Mouse (Mus musculus): ENCODE measurements around the gene Eci1.
A peak's percentile ranks its signal among the peaks of the same experiment; 100 is the strongest.
"Not testable (repeated sequence)": the region's sequence is repeated elsewhere in the genome, so short reads cannot be mapped to it uniquely, and the experiment has no call there.

Gene Eci1

GRCm38 (mm10) chr17:24426471-24427169 lies at the start of gene Eci1:
TSS of gene Eci1 (plus strand) at chr17:24426641.
- DNase-seq (ENCODE audit: low spot score), result peak; percentile 96

GRCm38 (mm10) chr17:24378496-24378895 lies 47.9 kb upstream of the Eci1 start:
- no peak for DNase-seq (ENCODE audit: low spot score)

- DNase-seq (ENCODE audit: low spot score), result no peak
Measured at GRCm38 (mm10) chr17:24383789-24384188, 42.7 kb upstream of the Eci1 start.

DNA sequence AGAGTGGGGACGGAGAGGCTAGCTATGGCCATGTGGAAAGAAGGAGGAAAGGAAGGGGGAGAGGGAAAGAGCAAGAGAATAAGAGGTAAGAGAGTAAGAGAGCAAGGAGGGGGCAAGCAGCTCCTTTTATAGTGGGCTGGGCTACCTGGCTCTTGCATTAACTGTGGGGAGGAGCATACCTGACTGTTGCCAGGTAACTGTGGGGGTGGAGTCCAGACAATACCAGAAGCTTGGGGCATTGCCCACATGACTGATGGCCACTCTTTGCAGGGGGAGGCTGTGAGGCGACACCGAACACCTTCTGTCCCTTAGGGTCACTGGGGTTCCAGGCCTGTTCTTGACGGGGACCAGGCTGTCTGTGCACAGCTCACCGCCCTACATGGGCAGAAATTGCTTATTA lies 37.7 kb upstream of the Eci1 start:
- DNase-seq (ENCODE audit: low spot score), result no peak

DNA sequence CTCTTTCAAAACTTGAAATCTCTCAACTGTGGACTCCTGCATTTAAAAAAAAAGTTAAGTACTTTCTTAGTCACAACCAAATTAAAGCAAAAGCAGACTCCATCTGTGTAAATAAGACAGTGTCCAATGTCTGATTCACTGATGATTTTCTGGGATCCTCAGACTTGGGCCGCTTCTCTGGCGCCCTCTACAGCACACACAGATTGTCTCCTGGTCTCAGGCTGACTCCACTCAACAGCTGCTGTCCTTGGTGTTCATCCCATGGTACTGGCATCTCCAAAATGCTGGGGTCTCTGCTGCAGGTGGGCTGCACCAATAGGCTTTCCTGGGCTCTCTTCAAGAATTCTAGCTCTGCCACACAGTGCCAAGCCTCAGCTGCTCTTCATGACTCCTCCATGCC lies 36.6 kb upstream of the Eci1 start:
- peak; percentile 77 for DNase-seq (ENCODE audit: low spot score)

GRCm38 (mm10) chr17:24391149-24391548 lies 35.3 kb upstream of the Eci1 start:
- peak; percentile 58 for DNase-seq (ENCODE audit: low spot score)

GRCm38 (mm10) chr17:24393527-24393926 lies 32.9 kb upstream of the Eci1 start:
- no peak for DNase-seq (ENCODE audit: low spot score)

- DNase-seq (ENCODE audit: low spot score), result no peak
Measured at GRCm38 (mm10) chr17:24394456-24394855, 32.0 kb upstream of the Eci1 start.

- DNase-seq (ENCODE audit: low spot score), result peak; percentile 72
Measured at GRCm38 (mm10) chr17:24402371-24402770, 24.1 kb upstream of the Eci1 start.

- DNase-seq (ENCODE audit: low spot score), result no peak
Measured at GRCm38 (mm10) chr17:24407116-24407803, 19.2 kb upstream of the Eci1 start.

DNA sequence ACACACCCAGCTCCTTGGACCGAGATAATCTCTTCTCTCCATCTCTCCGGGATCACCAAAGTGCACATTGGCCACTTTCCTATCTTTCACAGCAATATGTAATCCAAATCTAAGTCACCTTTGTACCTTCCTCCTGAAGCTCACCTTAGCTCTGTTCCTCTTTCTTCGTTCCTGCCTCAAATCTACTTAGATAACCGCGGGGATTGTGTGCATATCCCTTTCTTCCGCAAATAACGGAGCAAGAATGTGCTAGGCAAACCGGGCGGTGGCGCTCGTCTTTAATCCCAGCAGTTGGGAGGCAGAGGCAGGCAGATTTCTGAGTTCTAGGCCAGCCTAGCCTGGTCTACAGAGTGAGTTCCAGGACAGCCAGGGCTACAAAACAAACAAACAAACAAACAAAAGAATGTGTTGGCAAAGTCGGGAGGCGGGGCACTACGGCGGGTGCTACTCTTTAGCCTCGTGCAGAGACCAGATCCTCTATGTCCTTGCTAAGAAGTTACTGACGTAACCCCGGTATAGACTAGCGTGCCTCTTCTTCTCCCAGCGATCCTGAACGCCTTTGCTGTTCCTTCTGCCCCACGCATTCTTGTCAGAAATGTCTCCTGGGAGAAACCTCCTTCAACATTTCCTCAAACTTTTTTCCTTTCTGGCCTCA lies 12.8 kb upstream of the Eci1 start:
- DNase-seq (ENCODE audit: low spot score), result no peak

DNA sequence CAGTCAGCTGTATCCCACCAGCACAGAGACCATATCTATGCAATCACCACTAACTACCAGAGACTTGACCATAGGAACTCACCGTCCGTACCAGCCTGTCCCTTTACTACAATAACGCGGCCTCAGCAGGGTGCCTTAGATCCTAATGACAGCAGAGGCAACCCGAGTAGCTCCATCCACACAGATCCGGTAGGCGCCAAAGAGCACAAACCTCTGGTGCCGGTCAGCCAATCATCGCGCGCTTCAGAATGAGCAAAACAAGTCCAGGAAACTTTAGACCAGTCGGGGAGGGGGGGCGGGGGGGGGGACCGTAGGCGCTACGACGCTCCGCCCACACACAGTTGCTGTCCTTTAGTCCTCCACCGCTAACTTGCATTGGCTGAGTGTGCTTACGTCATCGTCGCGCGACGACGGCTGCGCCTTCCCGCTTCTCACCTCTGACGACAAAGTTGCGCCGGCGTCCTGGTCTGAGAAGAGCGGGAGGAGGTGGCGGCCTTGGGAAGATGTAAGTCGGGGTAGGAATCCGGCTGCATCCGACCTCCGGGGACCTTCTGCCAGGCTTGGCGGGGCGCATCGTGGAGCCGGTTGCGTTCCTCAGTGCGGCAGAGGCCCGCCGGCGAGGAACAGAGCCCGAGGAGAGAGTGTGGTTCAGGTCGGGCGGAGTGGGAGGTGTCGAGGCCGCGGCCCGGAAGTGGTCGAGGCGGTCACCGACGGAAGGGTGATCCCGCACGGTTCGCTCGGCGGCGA lies 12.0 kb upstream of the Eci1 start, which contains the start of gene Rnps1:
TSS of gene Rnps1 (plus strand) at position 336 of the 747 bp plus-strand sequence.
- DNase-seq (ENCODE audit: low spot score), result peak; percentile 96

GRCm38 (mm10) chr17:24415011-24415410 lies 11.4 kb upstream of the Eci1 start:
- DNase-seq (ENCODE audit: low spot score), result no peak

- DNase-seq (ENCODE audit: low spot score), result no peak
Measured at GRCm38 (mm10) chr17:24416051-24416652, 10.3 kb upstream of the Eci1 start.

GRCm38 (mm10) chr17:24423114-24423513 lies 3.3 kb upstream of the Eci1 start:
- no peak for DNase-seq (ENCODE audit: low spot score)

DNA sequence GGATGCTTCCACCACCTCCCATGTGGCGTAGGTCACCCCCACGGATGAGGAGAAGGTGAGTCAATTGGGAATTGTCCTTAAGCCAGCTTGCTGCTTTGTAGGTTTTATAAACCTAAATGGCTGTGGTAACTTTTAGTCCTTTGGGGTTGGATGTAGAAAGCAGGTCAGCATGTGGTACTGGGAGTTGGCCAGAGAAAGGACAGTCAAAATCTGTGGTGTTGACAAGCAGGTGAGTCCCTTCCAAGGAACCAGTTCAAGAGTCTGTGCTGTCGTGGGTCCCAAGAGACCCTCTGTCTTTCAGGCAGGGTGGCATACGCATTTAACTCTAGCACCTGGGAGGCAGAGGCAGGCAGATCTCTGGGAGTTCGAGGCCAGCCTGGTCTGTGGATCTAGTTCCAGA lies 2.0 kb upstream of the Eci1 start:
- no peak for DNase-seq (ENCODE audit: low spot score)

- not testable (repeated sequence) for DNase-seq (ENCODE audit: low spot score)
Measured at GRCm38 (mm10) chr17:24425326-24425725, 1.1 kb upstream of the Eci1 start.

DNA sequence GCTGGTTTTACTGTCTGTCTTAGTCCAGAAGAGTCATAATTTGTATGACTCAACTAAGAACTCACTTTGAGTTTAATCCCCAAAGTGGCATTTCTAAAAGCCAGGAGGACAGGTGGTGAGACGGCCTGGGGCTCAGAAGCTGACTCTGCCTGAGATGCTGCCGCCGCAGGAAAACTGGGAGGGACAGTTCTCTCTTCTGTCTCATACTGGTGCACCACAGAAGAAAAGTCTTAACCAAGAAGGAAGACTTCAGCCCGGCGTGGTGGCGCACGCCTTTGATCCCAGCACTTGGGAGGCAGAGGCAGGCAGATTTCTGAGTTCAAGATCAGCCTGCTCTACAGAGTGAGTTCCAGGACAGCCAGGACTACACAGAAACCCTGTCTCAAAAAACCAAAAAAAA lies 536 bp upstream of the Eci1 start:
- DNase-seq (ENCODE audit: low spot score), result no peak

GRCm38 (mm10) chr17:24427170-24427557 lies 723 bp downstream of the Eci1 start:
- no peak for DNase-seq (ENCODE audit: low spot score)

GRCm38 (mm10) chr17:24429201-24429983 lies 3.0 kb downstream of the Eci1 start:
- no peak for DNase-seq (ENCODE audit: low spot score)

GRCm38 (mm10) chr17:24437016-24437415 lies 10.6 kb downstream of the Eci1 start:
- DNase-seq (ENCODE audit: low spot score), result no peak
